Mouse (Mus musculus) midbrain, postnatal 0 days (tissue): Measurements from ENCODE around the gene Hcn2. TPM values are rescaled to one million over a fixed set of nuclear protein-coding genes. Genes with fewer than 3 reads are reported as not detected.

Experiments used
- ATAC-seq: fragments of 200-750 bp; cut with Nextera tagmentation; 2 replicates; pipeline ENCODE4 v1.8.0; 2017; ENCODE audit warnings: moderate number of reproducible peaks, mild to moderate bottlenecking, moderate TSS enrichment, moderate library complexity; ENCODE audit not compliant: low FRiP score
- DNase-seq: peaks from one replicate; pipeline ENCODE4 v3.0.0-alpha.2; 2015; ENCODE audit warnings: low spot score
- H3K27ac ChIP-seq: fragments of 300-500 bp; sonication (generic); 2 replicates; pipeline ENCODE4 v1.5.1; 2014; ENCODE audit warnings: low read depth, mild to moderate bottlenecking, low read length, mixed read lengths
- H3K27me3 ChIP-seq: fragments of 300-500 bp; sonication (generic); 2 replicates; pipeline ENCODE4 v1.6.1; 2014; ENCODE audit warnings: low read length, control low read depth, mixed read lengths; ENCODE audit not compliant: insufficient read depth
- H3K36me3 ChIP-seq: fragments of 300-500 bp; sonication (generic); 2 replicates; pipeline ENCODE4 v1.6.1; 2014; ENCODE audit warnings: low read length, control low read depth, mixed read lengths; ENCODE audit not compliant: insufficient read depth
- H3K4me1 ChIP-seq: fragments of 300-500 bp; sonication (generic); 2 replicates; pipeline ENCODE4 v1.6.1; 2014; ENCODE audit warnings: mild to moderate bottlenecking, control low read depth, antibody characterized with exemption, low read length, mixed read lengths; ENCODE audit not compliant: insufficient read depth
- H3K4me2 ChIP-seq: fragments of 300-500 bp; sonication (generic); 2 replicates; pipeline ENCODE4 v1.6.1; 2014; ENCODE audit warnings: low read depth, mild to moderate bottlenecking, low read length, mixed read lengths; ENCODE audit not compliant: poor library complexity, severe bottlenecking
- H3K4me3 ChIP-seq: fragments of 300-500 bp; sonication (generic); 2 replicates; pipeline ENCODE4 v1.5.1; 2014; ENCODE audit warnings: low read depth, mild to moderate bottlenecking, low read length, moderate library complexity
- H3K9ac ChIP-seq: fragments of 300-500 bp; sonication (generic); replicated peaks from 2 replicates; pipeline ENCODE4 v1.6.1; 2014; ENCODE audit warnings: mild to moderate bottlenecking, low read length, moderate library complexity, mixed read lengths; ENCODE audit not compliant: poor library complexity, severe bottlenecking
- H3K9me3 ChIP-seq: fragments of 300-500 bp; sonication (generic); 2 replicates; pipeline ENCODE4 v1.6.1; 2016; ENCODE audit warnings: low read length, control low read depth
- CTCF ChIP-seq: IDR thresholded peaks from 2 replicates; pipeline ENCODE4 v1.5.1; 2016; ENCODE audit warnings: antibody characterized with exemption, mild to moderate bottlenecking
- WGBS: fragments of 180-500 bp; shearing (Covaris S2); extraction: QIAGEN DNeasy Blood & Tissue Kit; methylation state at CpG from one replicate; pipeline ENCODE4 v1.1.7; 2014; 5-methylcytosine and 5-hydroxymethylcytosine counted together
- polyA plus RNA-seq: library from polyadenylated mRNA; unstranded; fragments of >200 nt; fragmentation: Nextera tagmentation; extraction: Ambion mirVana; gene quantifications from 2 replicates; pipeline ENCODE4 v1.2.1, GENCODE M21; 2015
- total RNA-seq: library from RNA; depleted of rRNA; stranded (reverse); fragments of >200 nt; gene quantifications from 2 replicates; pipeline ENCODE4 v1.2.3, GENCODE M21; 2014

Gene Hcn2
- total and polyA plus RNA-seq, 2 experiments from 2014 or later: 5.0 to 66.1 TPM

- Histone ChIP-seq H3K4me3 (peak within 1 kb of the TSS; percentile 62), H3K27me3 (no peaks in the 10 kb centered on the region), H3K27ac (peak within 1 kb of the TSS; percentile 32; the same call in 1 of the 2 replicates), H3K36me3 (peaks cover 28% of the 10 kb centered on the region), H3K9ac (no peak within 1 kb of the TSS; the same call in 1 of the 2 replicates), H3K9me3 (no peaks in the 10 kb centered on the region), H3K4me1 (no peaks in the 10 kb centered on the region), H3K4me2 (peak within 1 kb of the TSS; percentile 68)
- TF ChIP-seq CTCF: peak; percentile 69
- WGBS: 2% methylated on average over 37 of the region's 38 CpGs
- ATAC-seq (peak; percentile 95), DNase-seq (peak; percentile 99)
Measured at GRCm38 (mm10) chr10:79745898-79746773, 29.7 kb downstream of the Hcn2 start, which contains the start of gene Polrmt. Gene Polrmt, minus strand, starts transcription at chr10:79746581.

GRCm38 (mm10) chr10:79746774-79747151 lies 30.3 kb downstream of the Hcn2 start:
- H3K4me3 ChIP-seq: peak overlapping the region; percentile 15; the same call in 1 of the 2 replicates
- H3K4me1 ChIP-seq: no peaks in the 10 kb centered on the region
- H3K9me3 ChIP-seq: no peaks in the 10 kb centered on the region
- no peak overlapping the region for H3K9ac ChIP-seq
- H3K27me3 ChIP-seq: no peaks in the 10 kb centered on the region
- H3K27ac ChIP-seq: no peak overlapping the region
- peaks cover 22% of the 10 kb centered on the region for H3K36me3 ChIP-seq
- peak; percentile 31; the same call in 1 of the 2 replicates for ATAC-seq
- no peak for DNase-seq
- H3K4me2 ChIP-seq: peak overlapping the region; percentile 68
- WGBS: 29% methylated on average over 6 of the region's 6 CpGs
- TF ChIP-seq CTCF: no peak

GRCm38 (mm10) chr10:79748496-79748895 lies 32.1 kb downstream of the Hcn2 start:
- WGBS: 85% methylated on average over 6 of the region's 6 CpGs
- Histone ChIP-seq H3K4me1 (no peaks in the 10 kb centered on the region), H3K36me3 (peaks cover 7% of the 10 kb centered on the region), H3K4me2 (no peak overlapping the region), H3K27me3 (no peaks in the 10 kb centered on the region), H3K27ac (no peak overlapping the region), H3K4me3 (no peak overlapping the region), H3K9me3 (no peaks in the 10 kb centered on the region), H3K9ac (no peak overlapping the region)
- DNase-seq: no peak
- TF ChIP-seq CTCF: no peak
- no peak for ATAC-seq

GRCm38 (mm10) chr10:79754856-79755516 lies 38.6 kb downstream of the Hcn2 start, which contains the start of gene Fgf22:
Gene Fgf22, plus strand, starts transcription at chr10:79755076.
- TF ChIP-seq CTCF: no peak

GRCm38 (mm10) chr10:79755854-79756253 lies 39.4 kb downstream of the Hcn2 start:
- Histone ChIP-seq H3K4me3 (no peak overlapping the region), H3K27me3 (no peaks in the 10 kb centered on the region), H3K27ac (no peak overlapping the region), H3K9me3 (no peaks in the 10 kb centered on the region), H3K9ac (no peak overlapping the region), H3K4me1 (0 out of 2 replicates have a peak, but pooled peaks cover 3% of the 10 kb centered on the region), H3K36me3 (peaks cover 32% of the 10 kb centered on the region), H3K4me2 (peak overlapping the region; percentile 75; the same call in 1 of the 2 replicates)
- DNase-seq: no peak
- ATAC-seq: no peak; the same call in 1 of the 2 replicates
- 85% methylated on average over 3 of the region's 3 CpGs for WGBS
- TF ChIP-seq CTCF: no peak

More at GRCm38 (mm10) chr10:79754856-79755516, 38.6 kb downstream of the Hcn2 start, which contains the start of gene Fgf22:
- Histone ChIP-seq H3K27ac (no peak within 1 kb of the TSS), H3K27me3 (no peaks in the 10 kb centered on the region), H3K36me3 (peaks cover 28% of the 10 kb centered on the region), H3K9ac (peak within 1 kb of the TSS; percentile 51), H3K4me3 (peak within 1 kb of the TSS; percentile 42), H3K9me3 (no peaks in the 10 kb centered on the region), H3K4me2 (peak within 1 kb of the TSS; percentile 75), H3K4me1 (0 out of 2 replicates have a peak, but pooled peaks cover 3% of the 10 kb centered on the region)
- under 1% methylated on average over 36 of the region's 36 CpGs for WGBS
- peak; percentile 64 for DNase-seq
- ATAC-seq: peak; percentile 84
